Mouse (Mus musculus) cerebellum, adult 2 months (tissue): Measurements from ENCODE around the gene Zfp879.

Source experiments
- CTCF ChIP-seq: fragments of 200-500 bp; IDR thresholded peaks from 2 replicates; pipeline ENCODE4 v1.5.1; 2011; ENCODE audit warnings: low read depth, mild to moderate bottlenecking, control low read depth, low read length, moderate library complexity, borderline replicate concordance; ENCODE audit not compliant: insufficient read depth
- POLR2A ChIP-seq: fragments of 200-500 bp; IDR thresholded peaks from 2 replicates; pipeline ENCODE4 v1.6.1; 2011; ENCODE audit warnings: low read length, control low read depth, borderline replicate concordance; ENCODE audit not compliant: insufficient read depth

DNA sequence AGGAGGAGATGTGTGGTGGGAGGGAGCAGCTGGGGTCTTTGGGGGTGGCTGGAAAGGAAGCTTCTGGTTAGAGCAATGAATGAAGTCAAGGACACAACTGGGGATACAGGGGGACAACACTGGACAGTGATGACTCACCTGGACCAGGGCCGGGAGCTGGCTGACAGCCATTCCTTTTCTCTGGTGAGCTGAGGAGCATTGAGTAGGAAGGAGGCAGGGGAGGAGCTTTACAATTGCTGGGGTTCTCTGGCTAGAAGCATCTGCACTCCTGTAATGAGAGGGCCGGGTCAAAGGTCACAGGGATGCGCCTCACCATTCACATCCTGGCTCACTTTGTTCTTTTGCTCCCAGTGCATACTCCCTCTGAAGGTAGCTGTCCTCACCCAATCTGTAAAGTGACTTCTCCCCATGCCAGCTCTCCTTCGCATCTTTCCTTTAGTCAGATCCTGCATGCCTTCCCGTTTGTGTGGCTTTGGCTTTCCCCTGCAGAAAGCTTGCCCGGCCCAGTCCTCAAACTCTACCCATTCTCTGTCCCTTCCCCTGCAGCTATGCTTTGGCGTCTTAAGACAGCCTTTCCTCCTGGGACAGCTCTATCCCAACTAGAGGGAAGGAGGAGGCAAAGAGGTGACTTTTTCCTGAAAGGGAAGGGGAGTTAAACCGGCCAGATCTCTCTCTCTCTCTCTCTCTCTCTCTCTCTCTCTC lies 45.0 kb upstream of the Zfp879 start:
- no peak for TF ChIP-seq CTCF
- no peak for TF ChIP-seq POLR2A
